Mouse (Mus musculus) cerebellum, adult 11-12 months (tissue): ENCODE data around the gene Stk19.
"Not testable (repeated sequence)": the region's sequence is repeated elsewhere in the genome, so short reads cannot be mapped to it uniquely, and the experiment has no call there.

Experiments
- DNase-seq: peaks from one replicate; pipeline ENCODE4 v3.0.0; 2022

Gene Stk19

GRCm38 (mm10) chr17:34838785-34839184, 2.0 kb upstream of the Stk19 start:
- no peak for DNase-seq

DNA sequence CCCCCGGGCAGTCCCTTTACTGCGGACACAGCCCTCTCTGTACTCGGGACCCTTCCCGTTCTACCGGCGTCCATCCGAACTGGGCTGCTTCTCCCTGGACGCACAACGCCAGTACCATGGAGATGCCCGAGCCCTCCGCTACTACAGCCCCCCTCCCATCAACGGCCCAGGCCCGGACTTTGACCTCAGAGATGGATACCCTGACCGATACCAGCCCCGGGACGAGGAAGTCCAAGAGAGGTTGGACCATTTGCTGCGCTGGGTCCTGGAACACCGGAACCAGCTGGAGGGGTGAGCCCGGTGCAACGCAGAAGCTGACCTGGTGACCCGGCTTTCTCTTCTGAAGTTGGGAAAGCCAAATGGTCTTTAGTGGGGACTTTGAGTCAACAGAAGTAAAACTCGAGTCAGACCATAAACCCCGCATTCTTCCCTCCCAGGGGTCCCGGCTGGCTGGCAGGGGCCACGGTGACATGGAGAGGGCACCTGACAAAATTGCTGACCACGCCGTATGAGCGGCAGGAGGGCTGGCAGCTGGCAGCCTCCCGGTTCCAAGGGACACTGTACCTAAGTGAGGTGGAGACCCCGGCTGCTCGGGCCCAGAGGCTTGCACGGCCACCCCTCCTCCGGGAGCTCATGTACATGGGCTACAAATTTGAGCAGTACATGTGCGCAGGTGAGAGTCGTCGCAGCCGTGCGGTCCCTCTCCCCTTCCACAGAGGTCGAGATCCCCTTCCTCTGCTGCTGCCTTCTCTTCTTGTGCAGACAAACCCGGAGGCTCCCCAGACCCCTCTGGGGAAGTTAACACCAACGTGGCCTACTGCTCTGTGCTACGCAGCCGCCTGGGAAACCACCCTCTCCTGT, 949 bp upstream of the Stk19 start:
- no peak for DNase-seq

DNA sequence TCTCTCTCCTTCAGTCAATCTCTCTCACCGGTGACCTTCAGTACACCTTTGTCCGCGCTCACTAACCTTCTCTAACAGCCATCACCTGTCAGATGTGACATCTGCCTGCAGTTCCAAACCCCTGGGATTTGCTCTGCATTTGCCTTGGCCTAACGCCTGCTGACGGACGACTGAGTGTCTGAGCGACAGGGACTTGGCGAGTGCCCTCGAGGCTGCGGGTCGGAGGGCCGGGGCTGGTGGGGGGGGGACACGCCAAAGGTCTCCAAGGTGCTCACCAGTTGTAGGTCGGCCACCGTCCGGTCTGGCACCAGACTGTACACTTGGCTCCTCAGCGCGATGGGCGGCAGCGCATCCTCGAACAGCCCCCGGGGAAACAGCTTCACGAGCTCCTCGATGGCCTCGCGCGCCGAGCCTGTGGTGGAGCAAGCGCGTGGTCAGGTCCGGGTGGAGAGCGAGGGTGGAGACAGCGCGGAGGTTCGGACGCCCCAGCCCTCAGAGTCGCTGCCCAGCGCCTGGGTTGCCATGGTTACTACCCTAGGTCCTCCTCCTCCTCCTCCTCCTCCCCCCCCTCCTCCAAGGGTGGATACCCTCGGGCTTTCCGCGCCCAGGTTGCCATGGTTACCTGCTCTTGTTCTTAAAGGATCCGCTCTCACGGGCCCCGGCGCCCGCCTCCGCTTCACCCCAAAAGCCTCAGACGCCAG, 440 bp downstream of the Stk19 start:
- DNase-seq, result no peak

- not testable (repeated sequence) for DNase-seq
Measured at GRCm38 (mm10) chr17:34830776-34831175, 6.0 kb downstream of the Stk19 start.

GRCm38 (mm10) chr17:34814818-34815370, 21.9 kb downstream of the Stk19 start:
- DNase-seq, result no peak

DNA sequence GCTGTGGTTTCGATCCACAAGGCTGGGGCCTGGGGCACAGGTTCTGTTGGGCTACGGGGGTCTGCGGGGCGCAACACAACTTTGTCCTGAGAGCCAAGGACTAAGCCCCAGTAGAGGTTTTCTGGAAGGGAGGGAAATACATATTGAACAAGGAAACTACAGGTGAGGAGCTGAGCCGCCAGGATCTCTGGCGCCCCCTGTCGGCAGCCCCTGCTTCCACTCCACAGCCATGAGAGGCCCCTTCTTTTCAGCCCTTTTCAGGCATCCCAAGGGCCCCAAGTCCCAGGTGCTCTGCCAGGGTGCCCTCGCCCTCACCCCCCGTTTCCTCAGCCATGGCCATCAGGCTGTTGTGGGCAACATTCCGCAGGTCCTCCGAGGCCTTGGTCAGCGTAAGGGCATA, 23.0 kb downstream of the Stk19 start:
- not testable (repeated sequence) for DNase-seq

GRCm38 (mm10) chr17:34811275-34811674, 25.5 kb downstream of the Stk19 start:
- DNase-seq, result no peak

- DNase-seq, result not testable (repeated sequence)
Measured at GRCm38 (mm10) chr17:34810811-34811210, 25.9 kb downstream of the Stk19 start.

- not testable (repeated sequence) for DNase-seq
Measured at GRCm38 (mm10) chr17:34810411-34810810, 26.3 kb downstream of the Stk19 start.

GRCm38 (mm10) chr17:34808599-34809205, 28.0 kb downstream of the Stk19 start:
- no peak for DNase-seq

GRCm38 (mm10) chr17:34807176-34807575, 29.6 kb downstream of the Stk19 start:
- no peak for DNase-seq

DNA sequence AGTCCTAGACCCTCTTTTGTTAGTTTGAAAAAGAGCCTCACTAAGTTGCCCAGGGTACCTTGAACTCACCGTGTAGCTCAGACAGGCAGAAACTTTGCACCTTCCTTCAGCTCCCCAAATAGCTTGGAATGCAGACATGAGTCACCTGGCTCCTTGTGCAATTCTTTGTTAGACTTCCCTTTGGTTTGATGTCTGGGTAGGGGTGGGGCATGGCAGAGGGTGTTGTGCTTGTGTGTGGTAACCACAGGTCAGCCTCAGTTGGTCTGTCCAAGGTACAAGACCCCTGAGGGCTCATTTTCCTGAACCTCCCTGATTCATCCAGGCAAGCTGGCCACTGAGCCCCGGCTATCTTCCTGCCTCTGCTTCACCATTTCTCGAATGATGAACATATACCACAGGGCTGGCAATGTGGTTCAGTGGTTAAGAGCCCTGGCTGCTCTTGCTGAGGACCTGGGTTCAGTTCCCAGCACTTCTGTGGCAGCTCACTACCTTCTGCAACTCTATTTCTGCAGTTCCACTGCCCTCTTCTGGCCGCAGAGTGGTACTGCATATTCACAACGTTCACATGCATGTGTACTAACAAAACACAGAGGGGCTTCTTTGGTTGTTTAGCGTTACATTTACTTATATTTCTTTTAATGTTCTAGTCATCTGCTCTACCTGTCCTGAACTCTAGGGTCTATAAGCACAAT, 31.7 kb downstream of the Stk19 start:
- DNase-seq, result no peak

DNA sequence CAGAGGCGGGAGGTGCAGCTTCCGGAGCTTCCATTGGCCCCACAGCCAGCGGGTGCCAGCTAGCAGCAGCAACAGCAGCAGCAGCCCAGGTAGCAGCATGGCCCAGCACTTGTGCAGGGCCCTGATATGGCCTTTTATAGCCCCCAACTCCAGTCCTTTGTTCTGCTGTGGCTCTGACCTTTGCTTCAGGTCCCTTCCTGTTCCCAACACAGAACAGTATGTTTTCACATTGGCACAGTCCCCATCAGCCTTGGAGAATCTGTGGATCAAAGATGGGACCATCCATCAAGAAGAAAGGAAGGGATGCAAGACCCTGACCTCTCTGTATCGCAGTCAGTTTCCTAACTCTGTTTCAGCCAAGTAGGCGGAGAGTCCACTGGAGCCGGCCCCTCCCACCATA, 32.4 kb downstream of the Stk19 start, which contains the start of gene Cyp21a1:
Gene Cyp21a1, minus strand, starts transcription at position 261 of the 400 bp plus-strand sequence.
- not testable (repeated sequence) for DNase-seq

DNA sequence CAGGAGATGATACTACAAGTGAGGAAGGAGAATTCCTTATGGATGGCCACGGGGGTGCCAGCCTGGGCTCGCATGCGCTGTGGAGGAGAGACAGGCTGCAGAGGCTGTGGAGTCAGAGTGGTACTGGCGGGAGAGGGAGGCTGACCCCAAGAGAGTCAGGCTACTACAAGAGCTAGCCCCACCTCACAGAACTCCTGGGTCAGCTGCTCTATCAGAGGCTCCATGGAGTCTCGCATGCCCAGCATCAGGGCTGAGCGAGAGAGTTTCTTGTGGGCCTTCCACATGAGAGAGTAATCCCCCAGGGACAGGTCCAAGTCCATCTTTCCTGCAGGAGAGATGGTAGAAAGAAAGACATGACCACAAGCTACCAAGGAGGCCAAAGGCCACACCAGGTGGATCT, 33.4 kb downstream of the Stk19 start:
- not testable (repeated sequence) for DNase-seq

- not testable (repeated sequence) for DNase-seq
Measured at GRCm38 (mm10) chr17:34802756-34803155, 34.0 kb downstream of the Stk19 start.

DNA sequence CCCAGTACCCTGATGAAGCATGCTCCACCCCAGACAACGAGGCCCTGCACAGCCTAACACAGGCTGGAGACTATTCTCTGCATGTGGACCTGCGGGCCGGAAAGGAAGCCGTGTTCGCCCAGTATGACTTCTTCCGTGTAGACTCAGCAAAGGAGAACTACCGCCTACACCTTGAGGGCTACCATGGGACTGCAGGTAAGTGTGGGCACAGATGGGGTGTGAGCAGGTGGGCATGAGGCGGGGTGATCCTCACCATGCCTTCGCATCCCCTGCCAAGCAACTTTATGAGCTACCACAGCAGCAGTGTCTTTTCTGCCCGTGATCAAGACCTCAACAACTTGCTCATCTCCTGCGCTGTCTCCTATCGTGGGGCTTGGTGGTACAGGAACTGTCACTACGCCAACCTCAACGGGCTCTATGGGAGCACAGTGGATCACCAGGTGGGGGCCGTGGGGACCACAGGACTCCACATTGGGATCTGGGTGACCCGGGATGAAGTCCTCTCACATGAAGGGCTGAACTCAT, 35.9 kb downstream of the Stk19 start:
- not testable (repeated sequence) for DNase-seq

- DNase-seq, result no peak
Measured at GRCm38 (mm10) chr17:34799531-34799925, 37.2 kb downstream of the Stk19 start.

GRCm38 (mm10) chr17:34798866-34799530, 37.7 kb downstream of the Stk19 start:
- no peak for DNase-seq

DNA sequence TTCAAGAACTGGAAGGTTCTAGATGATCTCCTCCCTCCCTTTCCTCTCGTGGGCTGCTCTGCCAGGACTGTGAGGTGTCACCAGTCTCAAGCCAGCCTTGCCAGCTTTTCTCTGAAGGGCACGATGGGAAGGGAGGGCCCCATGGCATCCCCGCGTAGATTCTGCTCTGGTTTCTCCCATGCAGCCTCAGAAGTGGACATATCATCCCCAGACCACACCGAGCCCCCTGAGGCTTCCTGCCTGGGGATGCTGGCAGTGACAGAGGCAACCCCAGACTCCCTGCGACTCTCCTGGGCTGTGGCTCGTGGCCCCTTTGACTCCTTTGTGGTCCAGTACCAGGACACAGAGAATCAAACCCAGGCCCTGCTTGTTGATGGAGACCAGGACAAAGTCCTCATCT, 38.7 kb downstream of the Stk19 start:
- DNase-seq, result not testable (repeated sequence)

DNA sequence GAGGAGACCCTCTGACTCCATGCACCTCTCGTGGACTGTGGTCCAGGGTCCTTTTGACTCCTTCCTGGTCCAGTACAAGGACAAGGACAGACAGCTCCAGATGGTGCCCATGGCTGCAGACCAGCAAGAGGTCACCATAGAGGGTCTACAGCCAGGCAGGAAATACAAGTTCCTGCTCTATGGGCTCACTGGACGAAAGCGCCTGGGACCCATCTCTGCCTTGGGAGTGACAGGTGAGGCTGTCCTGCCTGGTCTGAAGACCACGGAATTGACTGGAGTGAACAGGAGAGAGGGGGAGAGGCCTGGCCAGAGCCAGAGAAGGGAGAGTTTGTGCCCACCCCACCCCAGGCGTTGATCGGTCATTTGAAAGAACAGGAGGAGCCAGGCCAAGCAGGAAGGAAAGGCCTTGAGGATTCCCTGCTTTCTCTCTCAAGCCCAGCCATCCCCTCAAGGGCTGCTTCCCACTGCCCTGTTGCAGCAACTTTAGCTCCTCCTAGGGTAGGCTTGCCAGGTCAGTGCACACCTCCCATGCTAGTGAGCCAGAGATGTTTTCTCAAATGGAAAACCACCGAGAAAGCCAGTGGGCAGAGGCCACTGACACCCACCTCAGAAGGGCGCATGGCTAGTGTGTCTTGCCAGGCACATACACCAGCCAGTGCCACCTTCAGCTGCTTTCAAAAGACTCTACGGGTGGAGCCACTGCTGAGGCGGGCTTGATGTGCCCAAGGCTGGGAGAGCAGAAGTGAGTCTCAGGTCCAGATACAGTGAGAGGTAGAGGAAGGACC, 39.3 kb downstream of the Stk19 start:
- not testable (repeated sequence) for DNase-seq
